Mouse (Mus musculus) T-helper 17 cell (primary cell): ENCODE data around the gene Rfx7.
"Not testable (repeated sequence)": the region's sequence is repeated elsewhere in the genome, so short reads cannot be mapped to it uniquely, and the experiment has no call there.

Experiments
- in situ Hi-C, 2 experiments: fragments of 300-600 bp; cut with MboI, MseI; formaldehyde crosslinking; loops; 1 replicate in 1 of 2; 2 replicates in 1 of 2; pipeline ENCODE4 v1.15.1; 2025; ENCODE audit warnings: high pct_unique_total_duplicates in 2 of 2

Gene Rfx7

DNA sequence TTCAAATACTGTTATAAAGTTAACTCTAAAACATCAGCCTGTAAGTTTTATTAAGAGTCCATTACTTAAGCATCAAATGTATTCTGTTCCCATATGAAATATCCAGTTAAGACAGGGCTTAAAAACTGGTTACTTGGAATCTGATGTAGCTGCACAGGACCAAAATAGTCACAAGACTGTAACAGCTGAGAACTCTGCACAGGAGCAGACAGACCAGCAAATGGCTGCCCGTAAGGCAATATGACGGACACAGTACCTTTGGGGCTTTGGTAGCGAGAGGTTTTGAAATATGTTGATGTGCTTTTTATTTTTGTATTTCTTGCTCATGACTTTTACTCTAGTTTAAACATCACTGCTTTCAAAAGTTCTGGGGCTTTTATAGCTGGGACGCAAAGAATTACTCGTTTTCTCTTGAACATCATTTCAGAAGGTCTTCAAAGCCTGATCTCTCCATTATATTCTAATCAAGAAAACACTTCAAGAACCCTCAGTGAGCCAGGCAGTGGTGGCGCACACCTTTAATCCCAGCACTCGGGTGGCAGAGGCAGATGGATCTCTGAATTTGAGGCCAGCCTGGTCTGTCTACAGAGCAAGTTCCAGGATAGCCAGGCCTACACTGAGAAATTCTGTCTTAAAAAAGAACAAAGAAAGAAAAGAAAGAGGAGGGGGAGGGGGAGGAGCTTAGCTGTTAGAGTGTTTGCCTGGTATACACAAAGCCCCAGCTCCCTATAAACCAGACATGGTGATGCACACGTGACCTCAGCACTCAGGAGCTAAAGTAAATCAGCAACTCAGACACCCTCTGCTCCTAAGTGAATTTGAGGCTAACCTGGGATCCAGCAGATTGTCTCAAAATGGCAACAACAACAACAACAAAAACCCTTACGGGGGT, 107.2 kb downstream of the Rfx7 start:
- in situ Hi-C loops, result no loop called here

DNA sequence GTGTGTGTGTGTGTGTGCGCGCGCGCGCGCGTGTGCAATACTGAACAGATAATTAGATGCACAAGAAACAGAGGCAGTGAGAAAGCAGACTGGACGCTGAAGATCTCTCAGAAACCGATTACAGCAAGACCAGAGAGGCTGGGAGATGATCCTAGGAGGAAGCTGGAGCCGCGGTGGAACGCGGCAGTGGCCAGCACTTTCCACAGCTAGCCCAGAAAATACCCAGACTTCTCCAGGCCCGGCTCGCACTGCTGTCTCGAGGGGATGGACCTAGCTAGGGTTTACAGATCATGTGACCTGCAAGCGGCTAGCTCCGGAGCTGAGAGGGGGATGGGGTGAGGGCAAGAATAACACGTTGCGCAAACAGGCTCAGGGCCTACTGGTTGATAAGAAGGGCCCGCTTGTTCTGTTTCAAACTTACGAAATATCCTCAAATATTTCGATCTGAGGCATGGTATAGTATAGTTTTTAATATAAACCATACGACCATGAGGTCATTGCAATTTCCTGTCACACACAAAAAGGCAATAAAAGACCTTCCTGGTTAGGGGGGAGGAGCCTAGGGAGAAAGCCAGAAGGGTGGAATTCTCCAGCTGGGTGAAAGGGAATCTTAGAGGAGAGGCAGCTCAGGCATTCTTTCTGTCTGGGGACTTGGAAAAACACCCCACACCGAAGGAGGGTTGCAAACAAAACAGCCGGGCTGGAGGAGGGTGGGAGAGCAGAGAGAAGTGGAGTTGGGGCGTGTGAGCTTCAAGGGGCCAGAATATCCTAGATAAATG, 108.0 kb downstream of the Rfx7 start:
- in situ Hi-C loops, result no loop called here

DNA sequence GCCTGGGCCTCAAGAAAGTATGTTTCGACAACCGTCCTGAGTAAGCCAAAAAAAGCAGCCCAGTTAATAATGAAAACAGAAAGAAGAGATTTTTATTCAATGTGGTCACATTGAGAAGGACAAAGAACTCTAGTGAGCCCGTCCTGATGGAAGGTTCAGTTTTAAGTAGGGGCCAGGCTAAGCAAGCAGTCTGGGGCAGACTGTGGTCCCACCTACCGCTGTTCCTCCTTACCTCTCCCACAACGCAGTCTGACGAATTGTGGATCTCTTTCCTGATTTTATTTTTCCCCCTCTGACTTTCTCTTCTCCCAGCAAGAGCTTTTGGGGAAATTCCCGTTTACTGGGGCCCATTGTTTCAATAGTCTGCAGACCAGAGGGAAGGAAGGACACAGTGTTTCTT, 108.6 kb downstream of the Rfx7 start:
- in situ Hi-C loops, result no loop called here

DNA sequence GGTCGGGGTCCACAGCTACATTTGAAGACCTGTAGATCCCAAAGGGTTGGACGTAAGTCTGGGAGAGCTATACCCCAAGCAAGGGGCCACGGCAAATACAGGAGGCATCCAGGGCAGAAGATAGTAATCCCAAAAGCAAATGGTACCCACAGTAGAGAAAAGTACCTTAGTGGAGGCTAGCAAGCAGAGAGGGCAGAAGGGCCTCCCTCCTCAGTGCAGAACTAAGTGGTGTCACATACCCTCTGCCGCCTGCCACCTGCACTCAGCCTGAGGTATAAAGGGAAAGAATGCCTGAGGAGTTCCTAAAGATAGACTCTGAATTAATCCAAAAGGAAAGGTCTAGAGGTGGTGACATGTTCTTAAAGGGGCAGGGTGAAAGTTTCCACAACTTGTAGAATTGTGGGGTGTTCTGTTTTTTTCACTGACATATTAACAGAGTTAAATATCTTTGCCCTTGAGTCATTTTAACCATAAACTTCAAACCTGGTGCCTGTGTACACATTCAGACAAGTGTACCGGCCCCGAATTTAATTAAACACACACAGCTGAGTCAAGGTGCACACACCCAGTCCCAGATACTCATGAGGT, 109.1 kb downstream of the Rfx7 start:
- in situ Hi-C loops, result no loop called here

DNA sequence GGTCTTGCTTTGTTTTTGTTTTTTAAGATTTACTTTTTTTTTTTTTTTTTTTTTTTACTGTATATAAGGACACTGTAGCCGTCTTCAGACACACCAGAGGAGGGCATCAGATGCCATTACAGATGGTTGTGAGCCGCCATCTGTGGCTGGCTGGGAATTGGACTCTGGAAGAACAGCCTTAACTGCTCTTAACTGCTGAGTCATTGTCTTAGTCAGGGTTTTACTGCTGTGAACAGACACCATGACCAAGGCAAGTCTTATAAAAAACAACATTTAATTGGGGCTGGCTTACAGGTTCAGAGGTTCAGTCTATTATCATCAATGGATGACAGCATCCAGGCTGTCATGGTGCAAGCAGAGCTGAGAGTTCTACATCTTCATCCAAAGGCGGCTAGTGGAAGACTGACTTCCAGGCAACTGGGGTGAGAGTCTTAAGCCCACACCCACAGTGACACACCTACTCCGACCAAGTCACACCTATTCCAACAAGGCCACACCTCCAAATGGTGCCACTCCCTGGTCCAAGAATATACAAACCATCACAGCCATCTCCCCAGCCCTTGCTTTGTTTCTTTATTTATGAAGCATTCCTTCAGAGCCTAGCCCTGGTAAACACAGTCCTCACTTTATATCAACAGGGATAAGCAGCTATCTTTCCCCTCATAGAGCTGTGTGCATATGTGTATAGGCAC, 110.9 kb downstream of the Rfx7 start:
- in situ Hi-C loops, result not testable (repeated sequence)

DNA sequence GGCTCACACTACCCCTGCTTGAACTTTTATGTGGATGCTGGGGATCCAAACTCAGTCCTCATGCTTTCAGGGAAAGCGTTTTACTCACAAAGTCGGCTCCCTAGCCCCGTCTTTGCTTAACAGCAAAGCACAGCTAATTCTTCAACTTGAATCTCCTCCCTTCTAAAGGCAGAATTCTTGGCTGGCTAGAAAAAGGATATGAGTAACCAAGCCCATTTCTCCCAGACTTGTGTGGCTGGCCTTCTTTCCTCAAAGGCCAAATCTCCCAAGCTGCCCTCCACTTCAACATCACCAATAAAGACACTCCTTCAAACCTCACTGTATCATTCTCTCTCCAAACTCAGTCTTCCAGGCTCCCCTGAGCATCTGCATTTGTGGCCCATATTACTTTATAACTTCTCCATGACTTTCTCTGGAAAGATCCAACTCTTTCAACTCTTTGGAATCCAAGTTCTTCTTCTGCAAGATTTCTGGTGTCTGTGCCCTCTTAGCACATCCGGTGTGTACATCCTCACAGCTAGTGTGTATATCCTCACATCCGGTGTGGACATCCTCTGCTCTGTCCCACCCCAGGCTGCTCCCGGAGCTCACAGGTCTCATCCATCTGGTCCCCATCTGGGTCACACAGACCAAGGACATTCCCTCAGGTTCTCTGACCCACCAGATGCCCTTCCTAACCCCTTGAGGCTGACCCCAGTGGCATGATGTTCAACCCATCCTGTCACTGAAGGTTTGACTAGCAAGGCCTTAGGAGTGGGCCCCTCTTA, 111.8 kb downstream of the Rfx7 start:
- in situ Hi-C loops, result no loop called here

DNA sequence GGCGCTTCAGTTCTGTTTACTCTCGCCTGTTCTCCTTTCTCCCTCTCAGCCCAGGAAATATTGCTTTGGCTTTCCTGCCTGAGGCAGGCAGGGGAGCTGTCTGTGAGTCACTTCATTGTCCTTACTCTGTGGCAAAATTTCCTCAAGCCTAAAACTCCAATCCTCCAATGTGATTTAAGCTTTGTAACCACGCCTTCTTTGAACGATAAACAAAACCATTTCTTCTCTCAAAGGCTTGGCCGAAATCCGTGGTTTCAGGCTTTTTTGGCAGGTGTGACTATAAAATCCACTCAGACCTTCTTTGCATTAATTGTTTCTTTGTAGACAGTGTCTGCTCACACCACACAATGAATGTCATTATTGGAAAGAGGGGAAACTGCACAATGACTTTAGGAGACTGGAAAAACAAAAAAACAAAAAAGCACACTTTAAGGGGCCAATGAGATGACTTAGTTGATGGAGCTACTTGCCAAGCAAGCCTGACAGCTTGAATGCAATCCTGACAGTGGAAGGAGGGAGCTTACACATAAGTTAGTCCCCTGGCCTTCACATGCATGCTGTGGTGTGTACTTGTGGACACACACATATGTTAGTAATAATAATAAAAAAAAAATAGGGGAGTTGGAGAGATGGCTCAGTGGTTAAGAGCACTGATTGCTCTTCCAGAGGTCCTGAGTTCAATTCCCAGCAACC, 112.5 kb downstream of the Rfx7 start:
- in situ Hi-C loops, result no loop called here

DNA sequence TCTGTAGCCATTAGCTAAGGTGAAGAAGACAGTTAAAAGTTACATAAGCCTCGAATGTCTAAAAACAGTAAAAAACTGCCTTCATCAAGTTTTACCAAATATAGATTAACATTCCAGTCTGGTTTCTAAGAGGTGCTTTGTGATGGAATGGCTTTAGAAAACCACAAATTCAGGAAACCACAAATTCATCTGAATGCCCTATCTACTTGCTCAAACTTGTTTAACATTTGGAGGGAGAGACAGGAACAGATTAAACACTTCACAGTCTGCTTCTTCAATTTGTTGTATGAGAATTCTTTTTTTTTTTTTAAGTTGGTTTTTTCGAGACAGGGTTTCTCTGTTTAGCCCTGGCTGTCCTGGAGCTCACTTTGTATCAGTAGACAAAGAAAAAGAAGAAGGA, 117.7 kb downstream of the Rfx7 start:
- in situ Hi-C loops, result no loop called here

DNA sequence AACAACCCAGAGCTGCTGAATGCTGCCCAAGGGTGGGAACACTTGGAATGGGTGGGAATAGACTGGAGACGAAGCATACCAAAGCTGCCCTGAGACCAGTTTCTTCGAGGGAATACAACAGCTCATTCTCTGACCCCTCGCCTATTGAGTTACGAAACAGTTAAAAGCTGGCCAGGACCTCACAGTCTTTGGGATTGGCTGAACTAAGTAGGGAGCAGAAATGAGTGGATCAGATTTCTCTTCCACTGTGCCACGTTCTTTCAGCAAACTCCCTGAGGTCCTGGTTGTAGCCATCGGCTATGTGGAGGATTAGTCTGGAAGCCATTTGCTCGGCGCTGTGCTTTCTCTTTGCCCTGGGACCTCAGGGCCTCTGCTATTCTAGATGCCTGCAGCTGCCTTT, 120.9 kb downstream of the Rfx7 start:
- in situ Hi-C loops, result no loop called here

DNA sequence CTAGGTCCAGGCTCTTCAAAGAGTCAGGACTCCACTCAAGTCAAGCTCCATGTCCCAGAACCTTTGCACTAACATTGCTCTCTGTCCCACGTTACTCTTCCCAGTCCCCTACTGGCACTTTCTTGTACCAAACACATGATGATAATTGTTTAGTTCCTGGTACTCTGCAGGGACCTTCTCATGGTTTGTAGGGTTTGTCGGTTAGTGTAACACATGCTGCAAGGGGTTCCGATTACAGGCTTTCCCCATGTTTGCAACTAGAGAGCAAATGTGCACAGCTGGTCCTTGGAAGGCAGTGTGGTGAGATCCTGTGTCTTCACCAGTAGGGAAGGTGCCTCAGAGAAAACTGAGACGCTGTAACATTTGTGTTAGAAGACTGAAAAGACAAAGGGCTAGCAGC, 121.5 kb downstream of the Rfx7 start:
- in situ Hi-C loops, result no loop called here

DNA sequence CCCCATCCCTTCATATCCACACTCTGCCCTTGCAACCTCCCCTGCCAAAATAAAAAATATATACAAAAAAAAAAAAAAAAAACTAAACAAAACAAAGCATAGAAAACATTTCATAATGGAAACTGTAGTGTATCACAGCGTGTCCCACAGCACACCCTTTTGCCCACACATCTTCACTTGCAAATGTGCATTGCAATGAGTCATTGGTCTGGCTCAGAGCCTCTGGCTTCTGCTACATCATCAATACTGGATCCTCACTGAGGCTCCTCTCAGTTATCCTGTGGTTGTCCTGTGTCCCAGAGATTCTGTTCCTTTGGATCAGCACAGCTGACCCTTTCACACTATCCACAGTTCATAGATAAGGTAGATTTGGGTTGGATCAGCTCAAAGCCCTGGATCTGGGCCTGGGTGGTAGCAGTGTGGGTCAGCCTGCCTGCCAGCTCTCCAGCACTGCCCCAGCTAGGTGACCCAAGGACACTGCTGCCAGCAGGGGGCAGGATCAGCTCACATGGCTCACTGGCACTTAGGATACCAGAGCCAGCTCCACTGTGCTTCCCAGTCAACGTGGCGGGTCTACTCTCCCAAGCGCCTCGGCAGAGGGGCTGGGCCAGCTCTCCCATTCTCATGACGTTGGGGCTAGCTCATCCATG, 122.7 kb downstream of the Rfx7 start:
- in situ Hi-C loops, result no loop called here

DNA sequence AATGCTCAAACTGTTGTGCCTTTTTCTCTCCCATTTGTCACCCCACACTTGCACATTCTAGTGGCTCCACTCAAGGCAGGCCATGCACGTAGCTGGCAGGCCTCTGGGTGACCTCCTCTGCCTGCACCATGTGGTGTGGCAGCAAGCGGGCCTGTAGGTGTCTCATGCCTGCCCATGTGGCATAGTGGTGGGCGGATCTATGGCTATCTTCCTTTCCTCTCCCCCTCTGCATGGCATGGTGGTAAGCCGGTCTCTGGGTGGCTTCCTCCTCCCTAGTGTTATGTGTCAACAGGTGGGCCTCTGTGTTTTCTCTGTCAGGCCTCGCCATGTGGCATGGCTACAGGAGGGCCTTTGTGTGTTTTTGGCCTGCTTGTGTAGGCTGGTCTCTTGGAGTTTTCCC, 123.6 kb downstream of the Rfx7 start:
- in situ Hi-C loops, result no loop called here

DNA sequence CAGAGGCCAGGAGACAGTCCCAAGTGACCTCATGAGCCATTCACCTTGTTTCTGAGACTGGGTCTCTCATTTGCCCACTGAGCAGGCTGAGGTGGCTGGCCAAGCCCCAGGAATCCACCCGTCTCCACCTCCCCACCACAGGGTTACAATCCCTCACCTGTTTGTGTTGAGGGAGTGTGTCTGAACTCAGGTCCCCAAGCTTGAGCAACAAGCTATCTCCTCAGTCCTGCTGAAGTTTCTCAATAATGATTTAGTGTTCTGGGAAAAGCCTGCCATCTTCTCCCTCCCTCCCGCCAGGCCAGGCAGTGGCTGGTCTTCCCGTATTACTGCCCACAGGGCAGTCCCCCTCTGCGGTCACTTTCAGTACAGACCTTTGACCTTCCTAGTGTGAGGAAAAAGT, 124.5 kb downstream of the Rfx7 start:
- in situ Hi-C loops, result no loop called here

DNA sequence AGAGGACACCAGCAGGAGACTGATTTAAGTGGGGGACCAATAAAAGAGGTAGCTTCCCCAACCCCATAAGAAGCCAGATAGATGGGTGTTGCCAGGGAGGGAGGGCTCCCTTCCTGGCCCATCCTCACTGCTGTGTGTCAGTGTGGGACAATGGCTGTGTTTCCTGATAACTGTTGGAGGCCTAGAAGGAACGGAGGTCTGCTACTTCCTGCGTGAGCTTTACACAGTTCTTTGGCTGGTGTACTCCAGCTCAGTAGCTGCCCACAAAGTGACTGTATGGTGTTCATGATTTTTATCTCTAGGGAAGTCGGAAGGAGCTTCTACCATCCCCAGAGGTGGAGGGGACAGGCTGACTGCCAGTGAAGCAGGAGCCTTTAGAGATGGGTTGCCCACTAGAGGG, 124.9 kb downstream of the Rfx7 start:
- in situ Hi-C loops, result no loop called here

DNA sequence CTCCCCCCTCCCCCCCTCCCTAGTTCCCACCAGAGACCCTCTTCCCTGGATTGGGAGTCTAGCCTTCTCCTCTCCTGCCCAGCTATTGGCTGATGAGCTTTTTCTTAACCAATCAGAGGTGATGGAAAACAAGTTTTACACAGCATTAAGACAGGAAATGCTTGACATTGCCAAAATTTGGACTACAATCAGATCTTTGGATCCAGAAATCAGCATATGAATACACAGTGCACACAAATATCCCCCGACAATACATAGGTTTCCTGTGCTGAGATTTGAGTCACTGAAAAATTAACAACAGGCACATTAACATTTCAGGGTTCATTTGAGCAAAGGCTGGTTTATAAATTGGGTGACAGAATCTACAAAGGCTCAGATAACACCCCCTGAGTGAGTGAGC, 125.7 kb downstream of the Rfx7 start:
- in situ Hi-C loops, result no loop called here

DNA sequence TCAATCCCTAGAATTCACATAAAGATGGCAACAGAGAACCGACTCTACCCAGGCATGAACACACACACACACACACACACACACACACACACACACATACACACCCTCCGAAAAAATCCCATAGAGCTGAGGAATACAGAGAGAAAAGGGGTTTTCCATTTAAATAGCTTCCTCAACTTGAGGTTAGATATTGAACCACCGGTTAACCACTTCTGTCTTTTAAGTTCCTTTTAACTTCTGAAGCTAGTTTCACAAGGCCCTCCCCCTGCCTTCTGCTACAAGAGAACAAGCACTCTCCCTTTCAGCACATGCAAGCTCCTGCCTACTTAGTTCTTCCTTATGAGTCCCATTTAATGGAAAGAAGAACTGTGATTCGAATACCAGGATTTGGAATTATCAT, 128.1 kb downstream of the Rfx7 start:
- in situ Hi-C loops, result no loop called here

DNA sequence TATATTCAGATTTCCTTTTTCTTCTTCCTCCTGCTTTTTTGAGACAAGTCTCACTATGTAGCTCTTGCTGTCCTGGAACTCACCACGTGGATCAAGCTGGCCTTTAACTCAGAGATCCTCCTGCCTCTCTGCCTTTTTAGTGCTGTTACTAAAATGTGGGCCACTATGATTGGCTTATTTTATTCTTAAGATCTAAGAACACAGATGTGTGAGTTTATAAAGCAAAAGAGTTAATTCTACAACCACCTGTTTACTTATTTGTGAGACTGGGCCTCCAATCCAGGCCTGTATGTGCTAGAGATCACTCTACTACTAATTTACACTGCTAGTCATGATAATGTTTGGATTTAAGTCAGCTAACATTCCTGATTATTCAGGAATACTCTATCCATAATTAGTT, 128.9 kb downstream of the Rfx7 start:
- in situ Hi-C loops, result no loop called here

DNA sequence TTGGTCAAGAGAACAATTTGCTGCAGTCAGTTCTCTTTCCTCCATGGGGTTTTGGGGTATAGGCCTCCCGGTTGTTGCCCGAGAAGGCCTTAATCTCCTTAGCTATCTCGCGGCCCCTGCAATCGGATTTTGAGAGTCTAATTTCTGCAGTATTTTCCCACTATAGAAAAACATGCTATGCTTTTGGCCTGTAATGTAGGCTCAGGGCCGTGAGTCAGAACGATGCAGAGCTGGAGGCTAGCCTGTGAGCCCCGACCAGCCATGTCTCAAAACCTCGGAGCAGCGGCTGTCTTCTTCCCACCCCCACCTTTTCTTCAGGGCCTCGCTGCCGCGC, 129.5 kb downstream of the Rfx7 start:
- in situ Hi-C loops, result no loop called here

DNA sequence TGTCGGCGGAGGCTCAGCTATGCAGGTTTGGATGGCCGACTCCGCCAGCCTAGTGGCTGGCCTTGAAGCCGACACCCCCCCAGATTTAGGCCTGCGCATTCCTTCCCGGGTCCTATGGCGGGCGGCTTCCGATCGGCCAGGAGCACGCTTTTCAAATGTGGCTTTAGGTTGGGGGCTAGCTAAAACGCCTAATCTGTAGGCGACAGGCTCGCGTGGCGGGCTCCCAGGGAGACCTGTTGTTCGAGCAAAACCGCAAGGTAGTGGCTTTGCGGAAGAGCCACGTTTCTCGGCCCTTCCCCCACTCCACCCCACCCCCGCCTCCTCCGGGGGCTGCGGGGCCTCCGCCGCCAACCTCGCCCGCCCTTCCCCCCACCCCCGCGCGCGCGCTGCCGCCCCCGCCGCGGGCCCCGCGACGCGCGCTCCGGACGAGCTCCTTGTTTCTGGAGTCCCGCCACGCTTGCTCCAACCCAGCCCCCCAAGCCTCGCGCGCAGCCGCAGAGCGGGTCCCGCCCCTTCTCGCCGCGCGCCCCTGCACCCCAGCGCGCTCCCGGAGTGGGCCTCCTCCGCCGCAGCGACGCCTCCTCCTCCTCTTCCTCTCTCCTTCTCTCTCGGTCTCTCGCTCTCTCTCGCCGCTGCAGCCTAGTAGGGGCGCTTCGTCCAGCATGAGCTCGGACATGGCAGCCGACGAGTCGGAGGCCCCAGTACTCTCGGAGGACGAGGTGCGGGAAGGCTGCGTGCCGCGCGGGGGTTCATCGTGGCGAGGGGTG, 130.0 kb downstream of the Rfx7 start, which contains the start of gene Nedd4:
Nedd4 (plus strand) TSS at position 452 of the 767 bp plus-strand sequence.
- in situ Hi-C loops, result no loop called here
